Mouse (Mus musculus) adrenal gland, adult 8-10 months (tissue): Measurements from ENCODE around the gene Mthfsl. TPM values are rescaled to one million over a fixed set of nuclear protein-coding genes. Genes with fewer than 3 reads are reported as not detected.
"Not testable (repeated sequence)": the region's sequence is repeated elsewhere in the genome, so short reads cannot be mapped to it uniquely, and the experiment has no call there.

Source experiments
- DNase-seq: peaks from one replicate; pipeline ENCODE4 v3.0.0; 2022
- total RNA-seq, 4 experiments: library from RNA; stranded (reverse); gene quantifications; 2 replicates each; pipeline ENCODE4 v1.2.4; 2022

The Mthfsl gene
- total RNA-seq, 4 experiments from 2014 or later, result 38.5 to 48.2 (median 42.9) TPM

DNA sequence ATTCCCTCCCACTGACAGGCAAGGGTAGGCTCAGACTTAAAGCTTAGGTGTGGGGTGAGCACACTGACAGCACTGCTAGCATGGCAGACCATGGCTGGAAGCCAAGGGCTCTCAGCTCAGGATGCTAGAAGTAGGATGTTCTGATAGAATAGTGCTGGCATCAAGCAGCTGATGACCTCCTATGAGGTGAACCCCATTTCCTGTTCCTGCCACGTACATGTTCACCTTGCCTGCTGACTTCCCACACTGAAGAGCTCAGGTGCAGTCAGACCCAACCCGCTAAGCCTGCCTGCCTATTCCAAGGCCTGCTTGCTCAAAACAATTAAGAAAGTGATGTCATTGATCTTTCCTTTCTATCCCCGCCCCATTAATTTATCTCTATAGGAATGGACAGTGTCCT is 30.6 kb downstream of the Mthfsl start:
- not testable (repeated sequence) for DNase-seq

GRCm38 (mm10) chr9:88686719-88687118 is 33.4 kb downstream of the Mthfsl start:
- not testable (repeated sequence) for DNase-seq

DNA sequence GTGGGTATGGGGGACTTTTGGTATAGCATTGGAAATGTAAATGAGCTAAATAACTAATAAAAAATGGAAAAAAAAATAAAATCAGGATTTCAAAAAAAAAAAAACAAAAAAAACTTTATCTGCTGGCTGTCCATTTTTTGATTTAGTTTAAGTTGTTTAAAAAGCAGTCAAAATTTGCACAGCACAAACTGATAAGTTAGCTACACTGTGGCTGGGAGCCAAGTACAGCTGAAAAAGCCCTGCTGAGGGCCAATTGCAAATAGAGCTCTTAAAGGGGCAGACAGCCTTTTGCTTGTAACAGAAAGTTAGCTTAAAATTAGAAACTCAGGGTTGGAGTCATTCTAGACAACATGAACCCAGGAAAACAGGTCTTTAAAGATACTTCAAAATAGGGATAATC is 61.8 kb downstream of the Mthfsl start:
- DNase-seq, result not testable (repeated sequence)

DNA sequence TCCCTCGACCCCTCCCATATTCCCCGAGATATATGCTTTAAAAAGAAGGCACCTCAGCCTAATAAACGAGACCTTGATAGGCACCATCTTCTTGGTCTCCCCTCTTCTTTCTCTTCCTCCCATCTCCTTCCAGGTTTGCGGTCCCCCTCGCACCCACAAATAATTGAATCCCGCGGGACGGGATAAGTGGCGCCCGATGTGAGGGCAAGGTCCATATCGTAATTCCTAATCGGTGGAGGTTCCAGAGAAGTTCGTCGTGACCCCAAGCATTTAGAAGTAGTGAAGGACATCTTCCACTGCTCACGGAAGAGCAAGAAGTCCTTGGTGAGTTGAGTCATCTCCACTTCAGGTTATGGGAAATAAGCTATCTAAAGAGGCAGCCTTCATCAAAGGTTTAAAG is 69.4 kb downstream of the Mthfsl start:
- DNase-seq, result not testable (repeated sequence)

Other genes starting within 250 kb of the Mthfsl start
- 10 to 100 TPM; 57.7 to 79.2 (median 71.1) TPM for gene Syncrip, start 237.7 kb downstream of the Mthfsl start, total RNA-seq
- gene Zfp949, start 172.3 kb downstream of the Mthfsl start, total RNA-seq, result 10 to 100 TPM in 2 of 4 experiments, 1 to 10 TPM in 2; 7.3 to 17.2 (median 12.2) TPM
- gene Trim43a, start 139.4 kb downstream of the Mthfsl start, total RNA-seq, result 1 to 10 TPM in 1 of 4 experiments, under 1 TPM in 3; 0.15 to 1.2 (median 0.42) TPM
- gene Bcl2a1d, start 11.6 kb upstream of the Mthfsl start, total RNA-seq, result 1 to 10 TPM in 3 of 4 experiments, under 1 TPM in 1; 0.95 to 3.3 (median 1.6) TPM
- not detected for gene Trim43c, start 118.9 kb upstream of the Mthfsl start, total RNA-seq
- 1 to 10 TPM in 3 of 4 experiments, not detected in 1; 1.3 to 3.5 (median 1.4) TPM for gene Bcl2a1a, start 236.6 kb upstream of the Mthfsl start, total RNA-seq